Mouse (Mus musculus): ENCODE results near the gene Cdpf1.
A peak's percentile ranks its signal among the peaks of the same experiment; 100 is the strongest.

Cdpf1 gene

GRCm38 (mm10) chr15:85811535-85812277 is at the start of gene Cdpf1:
Gene Cdpf1, minus strand, starts transcription at chr15:85811697.
- peak; percentile 98 to 100 for DNase-seq

GRCm38 (mm10) chr15:85859490-85860031 is 48.1 kb upstream of the Cdpf1 start, which contains the start of gene Gtse1:
Gene Gtse1, plus strand, starts transcription at chr15:85859745.
- DNase-seq = peak; percentile 92 to 98

- peak in 1 of 2 experiments; percentile 23 for DNase-seq
Observed at GRCm38 (mm10) chr15:85858980-85859489, 47.5 kb upstream of the Cdpf1 start.

GRCm38 (mm10) chr15:85851656-85852392 is 40.3 kb upstream of the Cdpf1 start:
- DNase-seq = peak in 1 of 2 experiments; percentile 29

GRCm38 (mm10) chr15:85845071-85845470 is 33.6 kb upstream of the Cdpf1 start:
- DNase-seq = peak; percentile 49 to 64

GRCm38 (mm10) chr15:85841796-85842360 is 30.4 kb upstream of the Cdpf1 start:
- no peak for DNase-seq

- DNase-seq = no peak
Observed at GRCm38 (mm10) chr15:85840983-85841382, 29.5 kb upstream of the Cdpf1 start.

GRCm38 (mm10) chr15:85836887-85837286 is 25.4 kb upstream of the Cdpf1 start:
- DNase-seq = no peak

GRCm38 (mm10) chr15:85835335-85835734 is 23.8 kb upstream of the Cdpf1 start:
- no peak for DNase-seq

GRCm38 (mm10) chr15:85832599-85832998 is 21.1 kb upstream of the Cdpf1 start:
- DNase-seq = no peak

GRCm38 (mm10) chr15:85831954-85832590 is 20.6 kb upstream of the Cdpf1 start, which contains the start of gene Ttc38:
Gene Ttc38, plus strand, starts transcription at chr15:85832306.
- DNase-seq = peak; percentile 89 to 91

- DNase-seq = no peak
Observed at GRCm38 (mm10) chr15:85829470-85829869, 18.0 kb upstream of the Cdpf1 start.

- no peak for DNase-seq
Observed at GRCm38 (mm10) chr15:85828071-85828470, 16.6 kb upstream of the Cdpf1 start.

- no peak for DNase-seq
Observed at GRCm38 (mm10) chr15:85826676-85827075, 15.2 kb upstream of the Cdpf1 start.

GRCm38 (mm10) chr15:85822011-85822359 is 10.5 kb upstream of the Cdpf1 start:
- DNase-seq = peak in 1 of 2 experiments; percentile 44

- DNase-seq = peak; percentile 58 to 75
Observed at GRCm38 (mm10) chr15:85821203-85822010, 9.9 kb upstream of the Cdpf1 start, which contains the start of gene Pkdrej. Gene Pkdrej, minus strand, starts transcription at chr15:85821734.

- DNase-seq = no peak
Observed at GRCm38 (mm10) chr15:85813428-85813827, 1.9 kb upstream of the Cdpf1 start.

GRCm38 (mm10) chr15:85810806-85811521 is 533 bp downstream of the Cdpf1 start:
- DNase-seq = peak; percentile 89 to 90

GRCm38 (mm10) chr15:85810462-85810805 is 1.1 kb downstream of the Cdpf1 start:
- peak in 1 of 2 experiments; percentile 14 for DNase-seq

GRCm38 (mm10) chr15:85809091-85809490 is 2.4 kb downstream of the Cdpf1 start:
- DNase-seq = peak in 1 of 2 experiments; percentile 15

GRCm38 (mm10) chr15:85808434-85808833 is 3.1 kb downstream of the Cdpf1 start:
- peak; percentile 14 to 16 for DNase-seq

Data from cerebellum, adult 18-20 months (tissue).